Mouse (Mus musculus): ENCODE measurements around the gene Fer.

The Fer gene

GRCm38 (mm10) chr17:64096811-64097210 lies 233.9 kb downstream of the Fer start:
- no peak for DNase-seq

GRCm38 (mm10) chr17:64097788-64098359 lies 235.0 kb downstream of the Fer start:
- DNase-seq: no peak

GRCm38 (mm10) chr17:64099395-64100171 lies 236.7 kb downstream of the Fer start:
- no peak for DNase-seq

GRCm38 (mm10) chr17:64100172-64100510 lies 237.3 kb downstream of the Fer start:
- no peak for DNase-seq

GRCm38 (mm10) chr17:64108773-64109172 lies 245.9 kb downstream of the Fer start:
- no peak for DNase-seq

- no peak for DNase-seq
Observed at GRCm38 (mm10) chr17:64109871-64110270, 247.0 kb downstream of the Fer start.

- DNase-seq: no peak
Observed at GRCm38 (mm10) chr17:64113625-64114024, 250.8 kb downstream of the Fer start.

GRCm38 (mm10) chr17:64116762-64117161 lies 253.9 kb downstream of the Fer start:
- DNase-seq: no peak

- DNase-seq: no peak
Observed at GRCm38 (mm10) chr17:64119697-64120288, 256.9 kb downstream of the Fer start.

- DNase-seq: no peak
Observed at GRCm38 (mm10) chr17:64122556-64122955, 259.7 kb downstream of the Fer start.

GRCm38 (mm10) chr17:64123732-64124131 lies 260.9 kb downstream of the Fer start:
- no peak for DNase-seq

- DNase-seq: no peak
Observed at GRCm38 (mm10) chr17:64126904-64127303, 264.0 kb downstream of the Fer start.

GRCm38 (mm10) chr17:64129750-64130149 lies 266.9 kb downstream of the Fer start:
- DNase-seq: no peak

GRCm38 (mm10) chr17:64130356-64130755 lies 267.5 kb downstream of the Fer start:
- no peak for DNase-seq

GRCm38 (mm10) chr17:64132183-64132582 lies 269.3 kb downstream of the Fer start:
- DNase-seq: no peak

- DNase-seq: no peak
Observed at GRCm38 (mm10) chr17:64135941-64136650, 273.2 kb downstream of the Fer start.

- DNase-seq: no peak
Observed at GRCm38 (mm10) chr17:64138036-64138717, 275.3 kb downstream of the Fer start.

- DNase-seq: no peak
Observed at GRCm38 (mm10) chr17:64139231-64139915, 276.5 kb downstream of the Fer start.

GRCm38 (mm10) chr17:64140063-64140850 lies 277.4 kb downstream of the Fer start:
- no peak for DNase-seq

GRCm38 (mm10) chr17:64141856-64142255 lies 279.0 kb downstream of the Fer start:
- DNase-seq: no peak

- DNase-seq: no peak
Observed at GRCm38 (mm10) chr17:64146409-64146808, 283.5 kb downstream of the Fer start.

- no peak for DNase-seq
Observed at GRCm38 (mm10) chr17:64150717-64151116, 287.9 kb downstream of the Fer start.
